ENCODE assay signal across 27 mouse cellular contexts in genomic region chr4:95163403-95163802, GRCm38 (mm10).
DNase-seq lines count a peak whose midpoint lies in the region; ATAC-seq lines count a peak whose summit lies in the region.
"Had no signal": no experiment of that assay in that cellular context is flagged by ENCODE, and none has a peak within 500 bp of the region (broad histone marks: within the 10 kb centered on the region; RNA-seq: fewer than 3 reads in every experiment).

No protein-coding gene starts in this region.

- H3K27me3 ChIP-seq in forebrain, embryonic 14.5 days (replicated peaks; ENCODE audit: control insufficient read depth, insufficient read depth, low read length): 0 out of 2 replicates have a peak, but pooled peaks cover 3% of the 10 kb centered on the region
- H3K27me3 ChIP-seq: embryonic facial prominence, embryonic 15.5 days; intestine, embryonic 15.5 days; limb, embryonic 15.5 days; midbrain, embryonic 13.5 days; neural tube, embryonic 13.5 days; stomach, embryonic 15.5 days had no signal

- WGBS in macrophage (ENCODE audit: missing documents): 60% methylated on average over 4 of the region's 4 CpGs
- WGBS in forebrain, embryonic 14.5 days: 75% methylated on average over 4 of the region's 4 CpGs

- intact Hi-C loops in heart, postnatal 10 days (cut with DNase I): loop anchor here (5.0 kb wide), 2 partner anchors 156 to 394 kb away; partner anchors contain the start of gene Fggy

- H3K4me2 ChIP-seq in forebrain, embryonic 14.5 days (ENCODE audit: low read length): no peak overlapping the region
- H3K4me2 ChIP-seq: embryonic facial prominence, embryonic 15.5 days; forebrain, embryonic 12.5 days; intestine, embryonic 15.5 days; limb, embryonic 15.5 days; midbrain, embryonic 13.5 days; neural tube, embryonic 13.5 days; stomach, embryonic 15.5 days had no signal

- no peaks in the 10 kb centered on the region for H3K4me1 ChIP-seq in forebrain, embryonic 14.5 days (ENCODE audit: control insufficient read depth, insufficient read depth, low read length)
- H3K4me1 ChIP-seq: forebrain, embryonic 12.5 days had no signal

- peak; percentile 90 for DNase-seq in heart, adult 11 months
- DNase-seq in heart, postnatal 10 days: no peak
- DNase-seq in testis, postnatal 10 days (ENCODE audit: low spot score): peak; percentile 53
- no peak for DNase-seq in testis, postnatal 14 days (ENCODE audit: low spot score)
- DNase-seq in adrenal gland, adult 8-10 months: no peak
- no peak for DNase-seq in forebrain, embryonic 14.5 days (ENCODE audit: low spot score)
- DNase-seq: gastrocnemius, postnatal 36 days; kidney, adult 2 months; kidney, postnatal 36 days; left cerebral cortex, postnatal 4 days; lung, adult 18-20 months; thymus, adult 2 months; thymus, postnatal 36 days had no signal

- peak overlapping the region; percentile 85 for H3K27ac ChIP-seq in macrophage
- H3K27ac ChIP-seq in forebrain, embryonic 14.5 days (ENCODE audit: low read depth, low read length): no peak overlapping the region
- H3K27ac ChIP-seq: embryonic facial prominence, embryonic 15.5 days; forebrain, embryonic 12.5 days; intestine, embryonic 15.5 days; layer of hippocampus, adult 2 months; limb, embryonic 15.5 days; midbrain, embryonic 13.5 days; neural tube, embryonic 13.5 days; stomach, embryonic 15.5 days had no signal

- no peak overlapping the region for H3K4me3 ChIP-seq in macrophage (ENCODE audit: inconsistent target)
- no peak overlapping the region for H3K4me3 ChIP-seq in forebrain, embryonic 14.5 days (ENCODE audit: low read depth, low read length)
- H3K4me3 ChIP-seq: embryonic facial prominence, embryonic 10.5 days; embryonic facial prominence, embryonic 15.5 days; forebrain, embryonic 12.5 days; intestine, embryonic 15.5 days; layer of hippocampus, adult 2 months; limb, embryonic 15.5 days; midbrain, embryonic 13.5 days; neural tube, embryonic 13.5 days; stomach, embryonic 15.5 days had no signal

- no peaks in the 10 kb centered on the region for H3K79me2 ChIP-seq in macrophage (ENCODE audit: inconsistent target)

- H3K36me3 ChIP-seq in macrophage (ENCODE audit: inconsistent target): no peaks in the 10 kb centered on the region
- H3K36me3 ChIP-seq in forebrain, embryonic 14.5 days (ENCODE audit: control insufficient read depth, insufficient read depth, low read length): no peaks in the 10 kb centered on the region
- H3K36me3 ChIP-seq: embryonic facial prominence, embryonic 10.5 days; embryonic facial prominence, embryonic 15.5 days; forebrain, embryonic 12.5 days; intestine, embryonic 15.5 days; limb, embryonic 15.5 days; midbrain, embryonic 13.5 days; neural tube, embryonic 13.5 days; stomach, embryonic 15.5 days had no signal

- no peaks in the 10 kb centered on the region for H3K9me3 ChIP-seq in forebrain, embryonic 14.5 days (replicated peaks; ENCODE audit: control insufficient read depth, low read length)
- H3K9me3 ChIP-seq: embryonic facial prominence, embryonic 10.5 days; embryonic facial prominence, embryonic 15.5 days; forebrain, embryonic 12.5 days; intestine, embryonic 15.5 days; limb, embryonic 15.5 days; midbrain, embryonic 13.5 days; neural tube, embryonic 13.5 days; stomach, embryonic 15.5 days had no signal

- no peak overlapping the region for H3K9ac ChIP-seq in forebrain, embryonic 14.5 days (ENCODE audit: low read length)
- H3K9ac ChIP-seq: embryonic facial prominence, embryonic 15.5 days; forebrain, embryonic 12.5 days; intestine, embryonic 15.5 days; limb, embryonic 15.5 days; midbrain, embryonic 13.5 days; neural tube, embryonic 13.5 days; stomach, embryonic 15.5 days had no signal

- no peak for ATAC-seq in forebrain, embryonic 14.5 days
- ATAC-seq: activated CD4-positive, CD25-positive, alpha-beta regulatory T cell, adult 4 months; CD4-positive, CD25-positive, alpha-beta regulatory T cell, adult 4 months; hindbrain, embryonic 16.5 days; intestine, embryonic 15.5 days; lung, postnatal 0 days; midbrain, embryonic 13.5 days had no signal

Comparison
In these comparisons a context has a peak if more than half of its experiments do, and no peak if none do; other contexts are left out.
1. DNase-seq: peak in heart, adult 11 months (single experiment) and testis, postnatal 10 days (single experiment); none in heart, postnatal 10 days (0 of 2), testis, postnatal 14 days (single experiment), adrenal gland, adult 8-10 months (single experiment) and forebrain, embryonic 14.5 days (single experiment).